Mouse (Mus musculus): ENCODE results near the gene Mgll. TPM values are rescaled to one million over a fixed set of nuclear protein-coding genes. Genes with fewer than 3 reads are reported as not detected.
A peak's percentile ranks its signal among the peaks of the same experiment; 100 is the strongest.

The Mgll gene
- total and polyA plus RNA-seq, 3 experiments, result 88.7 to 146 (median 102) TPM

DNA sequence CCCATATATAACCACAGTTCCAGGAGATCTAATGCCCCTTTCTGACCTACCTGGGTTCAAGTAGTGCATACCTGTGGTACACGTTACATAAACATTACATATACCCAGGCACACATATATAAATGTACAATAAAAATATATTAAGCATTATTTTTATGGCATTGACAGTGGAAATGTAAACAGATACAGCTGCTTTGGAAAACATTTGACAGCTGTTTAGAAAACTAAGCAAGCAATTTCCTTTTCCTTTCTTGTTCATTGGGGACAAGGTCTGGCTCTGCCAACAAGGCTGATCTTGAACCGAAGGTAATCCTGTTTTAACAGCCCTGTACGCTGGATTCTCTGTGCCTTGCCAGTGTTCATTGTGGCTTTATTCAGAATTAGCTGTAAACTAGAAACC is 3.2 kb upstream of the Mgll start:
- no peak for DNase-seq
- H3K27me3 ChIP-seq (ENCODE audit: control insufficient read depth, insufficient read depth, low read length), result no peaks in the 10 kb centered on the region
- TF ChIP-seq CTCF (IDR thresholded peaks at IDR 0.05) (no peak), POLR2A (IDR thresholded peaks at IDR 0.05; ENCODE audit: insufficient read depth, low read depth, low read length) (no peak), EP300 (IDR thresholded peaks at IDR 0.05; ENCODE audit: insufficient read depth, low read depth, low read length) (no peak)
- H3K27ac ChIP-seq, result peak overlapping the region; percentile 46
- 57% methylated on average over 3 of the region's 3 CpGs for WGBS
- H3K4me3 ChIP-seq, result no peak overlapping the region
- intact Hi-C loops (cut with DNase I), result no loop called here
- H3K9ac ChIP-seq (ENCODE audit: low read depth, low read length), result no peak overlapping the region
- H3K4me1 ChIP-seq (ENCODE audit: control insufficient read depth, insufficient read depth, low read length), result peaks cover 28% of the 10 kb centered on the region
- H3K36me3 ChIP-seq (ENCODE audit: control insufficient read depth, insufficient read depth, low read length), result peaks cover 7% of the 10 kb centered on the region
- peaks cover 2% of the 10 kb centered on the region; the same call in 1 of the 2 replicates for H3K79me2 ChIP-seq (replicated peaks; ENCODE audit: control insufficient read depth, insufficient read depth, low read length)

DNA sequence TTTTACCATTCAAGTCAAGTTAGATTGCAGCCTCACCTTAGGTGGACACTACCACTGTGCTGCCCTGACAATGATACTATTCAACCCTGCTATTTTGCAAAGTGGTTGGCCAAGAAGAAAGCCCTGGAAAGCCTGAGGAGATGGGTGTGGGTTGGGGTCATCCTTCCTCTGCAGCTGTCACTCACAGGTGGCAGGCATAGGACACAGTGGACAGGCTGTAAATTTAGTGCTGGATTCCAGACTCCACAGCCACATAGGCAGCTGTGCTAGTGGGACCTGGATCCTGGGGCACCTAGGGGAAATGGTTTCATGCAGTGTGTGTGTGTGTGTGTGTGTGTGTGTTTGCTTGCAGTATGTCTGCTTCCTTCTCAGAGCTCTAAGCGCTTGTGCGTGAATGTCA is 1.3 kb upstream of the Mgll start:
- TF ChIP-seq CTCF (IDR thresholded peaks at IDR 0.05) (no peak), POLR2A (IDR thresholded peaks at IDR 0.05; ENCODE audit: insufficient read depth, low read depth, low read length) (no peak), EP300 (IDR thresholded peaks at IDR 0.05; ENCODE audit: insufficient read depth, low read depth, low read length) (no peak)
- H3K79me2 ChIP-seq (replicated peaks; ENCODE audit: control insufficient read depth, insufficient read depth, low read length), result peaks cover 2% of the 10 kb centered on the region; the same call in 1 of the 2 replicates
- H3K4me1 ChIP-seq (ENCODE audit: control insufficient read depth, insufficient read depth, low read length), result peaks cover 19% of the 10 kb centered on the region
- H3K36me3 ChIP-seq (ENCODE audit: control insufficient read depth, insufficient read depth, low read length), result peaks cover 6% of the 10 kb centered on the region; the same call in 1 of the 2 replicates
- H3K27me3 ChIP-seq (ENCODE audit: control insufficient read depth, insufficient read depth, low read length), result no peaks in the 10 kb centered on the region
- no peak overlapping the region for H3K9ac ChIP-seq (ENCODE audit: low read depth, low read length)
- 67% methylated on average over 2 of the region's 2 CpGs for WGBS
- intact Hi-C loops (cut with DNase I), result no loop called here
- no peak overlapping the region for H3K4me3 ChIP-seq
- H3K27ac ChIP-seq, result peak overlapping the region; percentile 46
- DNase-seq, result no peak

DNA sequence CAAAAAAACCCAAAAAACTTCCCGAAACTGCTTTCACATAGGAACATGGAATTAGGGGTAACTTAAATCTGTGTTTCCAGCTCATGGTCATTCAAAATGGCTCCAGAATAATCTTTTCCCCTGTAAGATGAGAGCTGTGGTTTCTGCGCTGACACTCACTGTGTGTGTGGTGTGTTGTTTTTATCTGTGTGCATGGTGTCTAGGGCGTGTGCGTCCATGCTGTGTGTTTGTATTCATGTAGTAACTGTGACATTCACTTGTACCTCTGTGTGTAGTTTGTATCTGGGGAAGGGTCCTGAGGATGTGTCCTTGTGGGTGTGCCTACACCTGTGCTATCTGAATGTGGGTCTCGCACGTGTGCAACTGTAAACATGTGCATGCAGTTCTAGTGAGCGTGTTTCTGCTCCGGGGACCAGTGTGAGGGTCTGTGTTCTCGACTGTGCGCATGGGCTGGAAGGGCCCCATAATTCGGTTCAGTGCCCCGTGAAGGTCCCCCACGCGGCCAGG is 353 bp upstream of the Mgll start:
- intact Hi-C loops (cut with DNase I), result loop anchor here (2.0 kb wide), 2 partner anchors 35 to 103 kb away; no protein-coding TSS in a partner anchor
- Histone ChIP-seq H3K4me3 (peak overlapping the region; percentile 85), H3K9ac (ENCODE audit: low read depth, low read length) (peak overlapping the region; percentile 98), H3K36me3 (ENCODE audit: control insufficient read depth, insufficient read depth, low read length) (peaks cover 7% of the 10 kb centered on the region), H3K79me2 (replicated peaks; ENCODE audit: control insufficient read depth, insufficient read depth, low read length) (peaks cover 2% of the 10 kb centered on the region; the same call in 1 of the 2 replicates), H3K27ac (peak overlapping the region; percentile 98), H3K27me3 (ENCODE audit: control insufficient read depth, insufficient read depth, low read length) (no peaks in the 10 kb centered on the region), H3K4me1 (ENCODE audit: control insufficient read depth, insufficient read depth, low read length) (peaks cover 14% of the 10 kb centered on the region)
- 36% methylated on average over 14 of the region's 14 CpGs for WGBS
- DNase-seq, result no peak
- TF ChIP-seq POLR2A (IDR thresholded peaks at IDR 0.05; ENCODE audit: insufficient read depth, low read depth, low read length), result no peak
- TF ChIP-seq CTCF (IDR thresholded peaks at IDR 0.05), result no peak
- 0 out of 2 replicates have a peak, but pooled peaks have one; percentile 9 for TF ChIP-seq EP300 (IDR thresholded peaks at IDR 0.05; ENCODE audit: insufficient read depth, low read depth, low read length)

DNA sequence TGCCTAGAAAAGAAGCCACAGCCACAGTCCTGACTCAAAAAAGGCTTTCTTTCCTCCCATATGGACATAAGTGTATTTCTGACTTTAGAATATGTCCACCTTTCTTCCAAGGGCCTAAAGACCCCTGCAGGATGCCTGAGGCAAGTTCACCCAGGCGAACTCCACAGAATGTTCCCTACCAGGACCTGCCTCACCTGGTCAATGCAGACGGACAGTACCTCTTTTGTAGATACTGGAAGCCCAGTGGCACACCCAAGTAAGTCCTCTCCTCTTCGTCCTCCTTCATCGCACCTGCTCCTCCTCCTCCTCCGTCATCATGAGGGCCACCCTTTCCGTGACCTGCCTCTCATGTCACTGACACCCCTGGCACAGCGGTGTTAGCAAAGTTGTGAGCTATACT is 1.4 kb downstream of the Mgll start:
- peak overlapping the region; percentile 98 for H3K27ac ChIP-seq
- 52% methylated on average over 7 of the region's 7 CpGs for WGBS

DNA sequence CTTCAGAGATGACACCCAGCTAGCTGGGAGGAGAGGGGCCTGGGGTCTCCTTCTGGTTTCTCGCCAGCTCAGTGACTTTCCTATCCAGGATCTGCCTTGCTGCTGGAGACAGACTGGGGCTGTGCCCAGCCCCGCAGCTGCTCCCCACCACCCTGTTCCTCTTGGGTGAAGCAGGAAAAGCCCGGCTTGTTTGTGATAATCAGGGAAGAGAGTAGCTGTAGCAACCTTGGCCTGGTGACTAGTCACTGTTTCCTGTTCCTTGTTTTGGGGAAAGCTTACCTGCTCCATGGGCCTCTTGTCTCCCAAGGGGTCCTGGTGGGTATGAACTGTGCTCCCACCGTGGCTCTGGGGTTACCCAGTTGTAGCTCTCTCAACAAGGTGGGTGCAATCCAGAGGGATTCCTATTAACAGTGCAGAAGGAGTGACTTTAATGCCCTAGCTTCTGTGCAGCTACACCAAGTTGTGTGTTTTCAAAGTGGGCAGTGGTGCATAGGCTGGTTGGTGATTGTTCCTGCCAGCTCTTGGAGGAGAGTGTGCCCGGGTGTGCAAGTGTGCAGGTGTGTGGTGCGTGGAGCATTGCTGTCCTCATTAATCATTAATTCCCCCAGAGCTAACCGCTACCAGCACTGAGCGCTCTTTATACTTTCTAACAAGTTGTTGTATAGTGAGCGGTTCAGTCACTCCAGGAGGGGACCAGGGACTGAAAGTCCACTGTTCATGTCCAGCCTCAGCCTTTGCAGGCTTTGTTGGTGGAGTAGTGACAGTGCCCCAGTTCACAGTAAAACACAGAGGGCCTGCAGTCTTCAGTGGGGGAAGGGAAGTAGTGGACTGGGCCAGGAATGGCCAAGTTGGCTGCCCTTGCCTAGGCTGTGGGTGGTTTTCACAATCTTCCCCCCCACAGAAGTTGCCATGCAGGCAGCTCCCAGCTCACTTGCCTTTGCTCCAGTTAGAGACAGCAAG is 2.3 kb downstream of the Mgll start:
- H3K4me3 ChIP-seq, result peak overlapping the region; percentile 85
- TF ChIP-seq CTCF (IDR thresholded peaks at IDR 0.05) (no peak), EP300 (IDR thresholded peaks at IDR 0.05; ENCODE audit: insufficient read depth, low read depth, low read length) (no peak), POLR2A (IDR thresholded peaks at IDR 0.05; ENCODE audit: insufficient read depth, low read depth, low read length) (0 out of 2 replicates have a peak, but pooled peaks have one; percentile 29)
- WGBS, result 62% methylated on average over 9 of the region's 9 CpGs
- DNase-seq, result peak; percentile 42 to 59
- peaks cover 22% of the 10 kb centered on the region for H3K4me1 ChIP-seq (ENCODE audit: control insufficient read depth, insufficient read depth, low read length)
- H3K36me3 ChIP-seq (ENCODE audit: control insufficient read depth, insufficient read depth, low read length), result peaks cover 4% of the 10 kb centered on the region; the same call in 1 of the 2 replicates
- peak overlapping the region; percentile 57 for H3K9ac ChIP-seq (ENCODE audit: low read depth, low read length)
- H3K27ac ChIP-seq, result peak overlapping the region; percentile 98
- H3K27me3 ChIP-seq (ENCODE audit: control insufficient read depth, insufficient read depth, low read length), result no peaks in the 10 kb centered on the region
- peaks cover 2% of the 10 kb centered on the region; the same call in 1 of the 2 replicates for H3K79me2 ChIP-seq (replicated peaks; ENCODE audit: control insufficient read depth, insufficient read depth, low read length)
- intact Hi-C loops (cut with DNase I), result loop anchor here (5.0 kb wide), 1 partner anchor 86 kb away; no protein-coding TSS in a partner anchor

More for the DNA sequence above, 1.4 kb downstream of the Mgll start:
- Histone ChIP-seq H3K4me1 (ENCODE audit: control insufficient read depth, insufficient read depth, low read length) (peaks cover 17% of the 10 kb centered on the region), H3K27me3 (ENCODE audit: control insufficient read depth, insufficient read depth, low read length) (no peaks in the 10 kb centered on the region), H3K79me2 (replicated peaks; ENCODE audit: control insufficient read depth, insufficient read depth, low read length) (peaks cover 2% of the 10 kb centered on the region; the same call in 1 of the 2 replicates), H3K9ac (ENCODE audit: low read depth, low read length) (peak overlapping the region; percentile 81), H3K4me3 (peak overlapping the region; percentile 85), H3K36me3 (ENCODE audit: control insufficient read depth, insufficient read depth, low read length) (peaks cover 7% of the 10 kb centered on the region)
- TF ChIP-seq POLR2A (IDR thresholded peaks at IDR 0.05; ENCODE audit: insufficient read depth, low read depth, low read length), result peak; percentile 52; the same call in 1 of the 2 replicates
- TF ChIP-seq CTCF (IDR thresholded peaks at IDR 0.05), result peak; percentile 66
- TF ChIP-seq EP300 (IDR thresholded peaks at IDR 0.05; ENCODE audit: insufficient read depth, low read depth, low read length), result 0 out of 2 replicates have a peak, but pooled peaks have one; percentile 15
- peak; percentile 39 to 51 for DNase-seq
- intact Hi-C loops (cut with DNase I), result loop anchor here (2.0 to 5.0 kb wide), 3 partner anchors 33 to 101 kb away; no protein-coding TSS in a partner anchor
